Mouse (Mus musculus) MEL (cell line): Measurements from ENCODE around the gene Ltc4s.

Source experiments
- CTCF ChIP-seq, 3 experiments: IDR thresholded peaks in 2 of 3; conservative IDR thresholded peaks in 1 of 3; 2 replicates each; pipeline ENCODE4 v1.5.1; 2011 to 2012; ENCODE audit warnings: low read length in 3 of 3, low read depth in 2 of 3, mild to moderate bottlenecking in 2 of 3, improper control_type of control experiment in 1 of 3, inconsistent platforms in 1 of 3, mixed read lengths in 1 of 3, moderate library complexity in 1 of 3; ENCODE audit not compliant: control insufficient read depth in 1 of 3, insufficient read depth in 1 of 3, poor library complexity in 1 of 3, severe bottlenecking in 1 of 3
- MAFK ChIP-seq: IDR thresholded peaks from 2 replicates; pipeline ENCODE4 v1.6.1; 2011; ENCODE audit warnings: low read depth, mild to moderate bottlenecking, low read length, improper control_type of control experiment, borderline replicate concordance
- MEF2A ChIP-seq: IDR thresholded peaks from 2 replicates; pipeline ENCODE4 v1.6.1; 2014; ENCODE audit warnings: low read depth, mild to moderate bottlenecking, inconsistent platforms, low read length, improper control_type of control experiment; ENCODE audit not compliant: poor library complexity, insufficient replicate concordance, severe bottlenecking; ENCODE audit errors: extremely low read depth
- MYC ChIP-seq: IDR thresholded peaks from 2 replicates; pipeline ENCODE4 v1.6.1; 2011; ENCODE audit warnings: low read depth, mild to moderate bottlenecking, low read length, improper control_type of control experiment, moderate library complexity
- POLR2A ChIP-seq, 2 experiments: IDR thresholded peaks; 2 replicates each; pipeline ENCODE4 v1.6.1; 2011 to 2012; ENCODE audit warnings: low read length in 2 of 2, mild to moderate bottlenecking in 2 of 2, control low read depth in 1 of 2, improper control_type of control experiment in 1 of 2, low read depth in 1 of 2, moderate library complexity in 1 of 2; ENCODE audit not compliant: control insufficient read depth in 1 of 2, insufficient read depth in 1 of 2, poor library complexity in 1 of 2
- TAL1 ChIP-seq: IDR thresholded peaks from 2 replicates; pipeline ENCODE4 v1.6.1; 2012; ENCODE audit warnings: mild to moderate bottlenecking, inconsistent platforms, low read length, moderate library complexity, mixed read lengths
- UBTF ChIP-seq: IDR thresholded peaks from 2 replicates; pipeline ENCODE4 v1.6.1; 2012; ENCODE audit warnings: low read depth, mild to moderate bottlenecking, inconsistent platforms, low read length, improper control_type of control experiment, moderate library complexity, borderline replicate concordance; ENCODE audit not compliant: insufficient read depth

GRCm38 (mm10) chr11:50252166-50252565 is 13.8 kb upstream of the Ltc4s start:
- no peak for TF ChIP-seq MEF2A
- no peak for TF ChIP-seq MYC
- no peak for TF ChIP-seq MAFK
- TF ChIP-seq TAL1 = no peak
- TF ChIP-seq UBTF = no peak
- no peak for TF ChIP-seq CTCF (IDR thresholded peaks at IDR 0.05 in 2 of 3, conservative IDR thresholded peaks at IDR 0.05 in 1 of 3; ENCODE audit: control insufficient read depth in 1 of 3, insufficient read depth in 1 of 3, low read depth in 2 of 3, low read length in 3 of 3, poor library complexity in 1 of 3, severe bottlenecking in 1 of 3)
- no peak for TF ChIP-seq POLR2A (IDR thresholded peaks at IDR 0.05; ENCODE audit: control insufficient read depth in 1 of 2, insufficient read depth in 1 of 2, low read depth in 1 of 2, low read length in 2 of 2, poor library complexity in 1 of 2)
